Mouse (Mus musculus) megakaryocyte, embryonic 14.5 days (primary cell): ENCODE data around the gene Gpr19.

Experiments used
- FLI1 ChIP-seq: IDR thresholded peaks from 2 replicates; pipeline ENCODE4 v1.6.1; 2012; ENCODE audit warnings: low read length, inconsistent platforms, mixed read lengths
- GATA1 ChIP-seq: IDR thresholded peaks from 3 replicates; pipeline ENCODE4 v1.6.1; 2012; ENCODE audit warnings: mixed read lengths, low read length, inconsistent platforms, borderline replicate concordance

DNA sequence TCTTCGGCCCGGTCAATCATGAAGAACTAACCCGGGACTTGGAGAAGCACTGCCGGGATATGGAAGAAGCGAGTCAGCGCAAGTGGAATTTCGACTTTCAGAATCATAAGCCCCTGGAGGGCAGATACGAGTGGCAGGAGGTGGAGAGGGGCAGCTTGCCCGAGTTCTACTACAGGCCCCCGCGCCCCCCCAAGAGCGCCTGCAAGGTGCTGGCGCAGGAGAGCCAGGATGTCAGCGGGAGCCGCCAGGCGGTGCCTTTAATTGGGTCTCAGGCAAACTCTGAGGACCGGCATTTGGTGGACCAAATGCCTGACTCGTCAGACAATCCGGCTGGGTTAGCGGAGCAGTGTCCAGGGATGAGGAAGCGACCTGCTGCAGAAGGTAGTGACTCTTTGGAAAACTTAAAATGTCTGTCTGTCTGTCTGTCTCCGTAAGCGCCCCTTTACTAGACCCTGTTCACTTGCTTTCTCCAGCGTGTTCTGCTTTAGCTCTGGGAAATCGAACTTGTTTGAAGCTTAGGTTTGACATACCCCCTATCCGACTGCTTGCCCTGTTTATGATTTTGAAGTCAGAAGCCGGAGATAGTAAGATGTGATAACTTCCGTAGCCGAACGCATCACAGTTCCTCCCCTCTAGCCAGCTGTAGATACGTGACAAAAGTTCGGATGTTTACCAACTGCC, 22.8 kb upstream of the Gpr19 start:
- TF ChIP-seq GATA1 = no peak
- TF ChIP-seq FLI1 = no peak
